Mouse (Mus musculus): ENCODE data around the gene Gpr162. TPM values are rescaled to one million over a fixed set of nuclear protein-coding genes. Genes with fewer than 3 reads are reported as not detected.

Gpr162 gene
- polyA plus RNA-seq, 1 experiment from 2014 or later = 1.2 TPM

DNA sequence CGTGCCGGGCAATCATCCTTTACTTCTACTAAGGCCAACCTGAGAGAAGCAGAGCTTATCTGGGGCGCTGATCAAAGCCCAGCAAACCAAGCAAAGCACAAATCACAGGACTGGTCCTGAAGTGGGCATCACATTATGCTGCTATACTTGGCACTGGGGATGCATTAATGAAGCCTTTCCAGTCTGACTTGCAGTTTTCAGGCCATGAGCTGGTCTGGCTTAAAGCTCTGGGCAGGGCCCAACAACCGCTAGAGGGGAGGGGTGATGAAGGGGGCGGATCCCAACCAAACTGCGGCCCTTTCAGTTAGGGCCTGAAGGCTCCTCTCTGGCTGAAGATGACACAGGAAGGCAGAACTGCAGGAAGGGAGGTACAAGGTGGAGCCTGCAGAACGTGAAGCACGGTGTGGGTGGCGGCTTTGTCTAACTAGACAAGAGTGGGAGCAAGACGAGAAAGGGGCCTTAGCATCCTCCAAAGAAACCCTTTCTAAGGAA lies 35.6 kb downstream of the Gpr162 start:
- Histone ChIP-seq H3K27me3 (ENCODE audit: low read depth, poor library complexity, severe bottlenecking) (no peaks in the 10 kb centered on the region), H3K36me3 (peaks cover 64% of the 10 kb centered on the region), H3K4me1 (peaks cover 30% of the 10 kb centered on the region), H3K27ac (peak overlapping the region; percentile 90), H3K4me3 (peak overlapping the region; percentile 80), H3K9me3 (replicated peaks) (no peaks in the 10 kb centered on the region)
- WGBS = 25% methylated on average over 10 of the region's 10 CpGs
- peak; percentile 53 for DNase-seq (ENCODE audit: low spot score)

- H3K27me3 ChIP-seq (ENCODE audit: low read depth, poor library complexity, severe bottlenecking) = no peaks in the 10 kb centered on the region
- H3K4me3 ChIP-seq = no peak overlapping the region
- no peaks in the 10 kb centered on the region for H3K4me1 ChIP-seq
- no peak for DNase-seq (ENCODE audit: low spot score)
- H3K36me3 ChIP-seq = peaks cover 99% of the 10 kb centered on the region
- H3K27ac ChIP-seq = no peak overlapping the region
- WGBS = 98% methylated on average over 4 of the region's 4 CpGs
- no peaks in the 10 kb centered on the region for H3K9me3 ChIP-seq (replicated peaks)
Observed at GRCm38 (mm10) chr6:124822049-124822448, 41.7 kb downstream of the Gpr162 start.

- Histone ChIP-seq H3K27ac (no peak overlapping the region), H3K4me1 (no peaks in the 10 kb centered on the region), H3K4me3 (no peak overlapping the region), H3K27me3 (ENCODE audit: low read depth, poor library complexity, severe bottlenecking) (no peaks in the 10 kb centered on the region), H3K36me3 (peaks cover 100% of the 10 kb centered on the region), H3K9me3 (replicated peaks) (no peaks in the 10 kb centered on the region)
- 94% methylated on average over 5 of the region's 5 CpGs for WGBS
- DNase-seq (ENCODE audit: low spot score) = no peak
Observed at GRCm38 (mm10) chr6:124820891-124821290, 42.9 kb downstream of the Gpr162 start.

- Histone ChIP-seq H3K27me3 (ENCODE audit: low read depth, poor library complexity, severe bottlenecking) (no peaks in the 10 kb centered on the region), H3K4me3 (no peak overlapping the region), H3K9me3 (replicated peaks) (no peaks in the 10 kb centered on the region), H3K27ac (no peak overlapping the region), H3K36me3 (peaks cover 84% of the 10 kb centered on the region), H3K4me1 (peaks cover 18% of the 10 kb centered on the region)
- no peak for DNase-seq (ENCODE audit: low spot score)
- 89% methylated on average over 8 of the region's 8 CpGs for WGBS
Observed at GRCm38 (mm10) chr6:124817971-124818370, 45.8 kb downstream of the Gpr162 start.

DNA sequence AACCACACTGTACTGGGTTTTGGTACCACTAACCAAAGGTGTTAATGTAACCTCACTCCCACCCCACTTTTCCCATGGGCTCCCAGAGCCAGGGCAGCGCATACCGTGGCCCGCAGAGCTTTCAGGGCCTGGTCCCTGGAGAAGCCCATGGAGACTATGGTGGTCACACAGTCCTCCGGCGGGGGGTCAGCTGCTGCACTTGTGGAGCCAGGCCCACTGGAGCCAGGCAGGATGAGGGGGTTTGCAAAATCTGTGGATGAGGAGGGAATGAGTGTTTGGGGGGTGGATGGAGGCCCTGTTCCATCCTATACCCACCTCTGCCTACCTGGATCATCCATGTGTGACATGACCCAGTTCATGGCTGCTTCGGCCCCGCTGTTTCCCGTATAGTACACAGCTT lies 46.2 kb downstream of the Gpr162 start:
- no peak overlapping the region for H3K27ac ChIP-seq
- no peaks in the 10 kb centered on the region for H3K9me3 ChIP-seq (replicated peaks)
- 98% methylated on average over 8 of the region's 8 CpGs for WGBS
- peaks cover 22% of the 10 kb centered on the region for H3K4me1 ChIP-seq
- H3K27me3 ChIP-seq (ENCODE audit: low read depth, poor library complexity, severe bottlenecking) = no peaks in the 10 kb centered on the region
- DNase-seq (ENCODE audit: low spot score) = no peak
- no peak overlapping the region for H3K4me3 ChIP-seq
- peaks cover 83% of the 10 kb centered on the region for H3K36me3 ChIP-seq

GRCm38 (mm10) chr6:124817125-124817524 lies 46.7 kb downstream of the Gpr162 start:
- H3K4me3 ChIP-seq = no peak overlapping the region
- 95% methylated on average over 11 of the region's 11 CpGs for WGBS

DNA sequence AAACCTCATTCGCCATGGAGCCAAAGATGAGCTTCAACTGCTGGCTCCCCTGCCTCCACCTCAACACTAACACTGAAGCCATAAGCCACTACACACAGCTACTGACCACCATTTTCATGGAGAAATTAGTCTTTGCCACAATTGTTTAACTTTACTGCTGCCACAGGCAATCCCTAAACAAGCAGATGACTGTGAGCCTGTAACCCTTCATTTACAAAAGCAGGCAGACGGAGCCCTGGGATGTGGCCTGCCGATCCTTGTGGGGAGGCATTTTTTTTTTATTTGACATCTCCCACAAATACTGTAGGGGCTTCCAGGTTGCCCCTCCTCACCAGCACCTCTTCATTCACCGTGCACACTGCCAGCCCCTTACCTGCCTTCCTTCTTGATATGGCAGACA lies 47.2 kb downstream of the Gpr162 start:
- Histone ChIP-seq H3K4me3 (no peak overlapping the region), H3K4me1 (peaks cover 31% of the 10 kb centered on the region), H3K27me3 (ENCODE audit: low read depth, poor library complexity, severe bottlenecking) (no peaks in the 10 kb centered on the region), H3K36me3 (peaks cover 83% of the 10 kb centered on the region), H3K27ac (no peak overlapping the region), H3K9me3 (replicated peaks) (no peaks in the 10 kb centered on the region)
- no peak for DNase-seq (ENCODE audit: low spot score)
- WGBS = 92% methylated on average over 4 of the region's 4 CpGs

More at GRCm38 (mm10) chr6:124817125-124817524, 46.7 kb downstream of the Gpr162 start:
- Histone ChIP-seq H3K27me3 (ENCODE audit: low read depth, poor library complexity, severe bottlenecking) (no peaks in the 10 kb centered on the region), H3K4me1 (peaks cover 26% of the 10 kb centered on the region), H3K9me3 (replicated peaks) (no peaks in the 10 kb centered on the region), H3K36me3 (peaks cover 83% of the 10 kb centered on the region), H3K27ac (no peak overlapping the region)
- no peak for DNase-seq (ENCODE audit: low spot score)

DNA sequence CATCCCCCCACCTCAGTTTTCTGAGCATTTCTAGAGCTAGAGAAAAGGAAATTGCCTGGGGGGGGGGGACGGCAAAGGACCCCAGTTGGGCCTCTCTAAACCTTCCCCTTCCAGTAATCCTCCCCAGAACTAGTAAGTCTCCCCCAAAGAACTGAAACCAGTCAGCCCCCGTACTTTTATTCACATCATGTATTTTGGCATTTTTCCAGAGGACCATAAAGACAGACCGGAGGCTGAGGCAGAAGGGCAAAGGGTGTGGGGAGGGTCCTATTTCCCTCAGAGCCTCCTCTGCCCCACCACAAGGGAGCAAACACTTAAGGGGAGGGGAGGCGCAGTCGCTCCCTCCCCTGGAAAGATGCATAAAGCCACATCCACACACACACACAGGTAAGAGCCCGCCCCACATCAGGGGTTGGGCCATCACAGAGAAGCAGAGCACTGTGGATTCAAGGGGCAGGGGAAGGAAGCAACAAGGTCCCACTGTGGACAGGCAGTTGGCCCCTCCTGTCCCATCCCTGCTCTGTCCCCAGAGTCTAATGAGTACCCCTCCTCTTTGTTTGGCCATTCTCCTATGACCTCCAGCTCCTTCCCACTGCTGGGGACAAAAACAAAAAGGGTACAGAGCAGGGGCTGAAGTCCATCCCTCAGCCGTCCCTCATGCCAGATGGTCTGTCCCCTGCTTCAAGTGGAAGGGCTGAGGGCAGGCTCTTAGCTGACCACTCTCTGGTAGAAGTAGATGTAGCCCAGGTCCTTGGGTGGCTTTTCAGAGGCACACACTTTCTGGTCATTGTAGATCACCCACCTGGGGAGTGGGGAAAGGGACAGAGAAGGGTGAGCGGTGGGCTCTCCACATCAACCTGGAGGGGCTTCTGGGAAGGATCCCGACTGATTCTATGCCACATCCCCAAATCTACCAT lies 48.7 kb downstream of the Gpr162 start:
- no peak for DNase-seq (ENCODE audit: low spot score)
- H3K4me1 ChIP-seq = peaks cover 34% of the 10 kb centered on the region
- 85% methylated on average over 9 of the region's 9 CpGs for WGBS
- H3K4me3 ChIP-seq = peak overlapping the region; percentile 69; the same call in 1 of the 2 replicates
- H3K27me3 ChIP-seq (ENCODE audit: low read depth, poor library complexity, severe bottlenecking) = no peaks in the 10 kb centered on the region
- no peaks in the 10 kb centered on the region for H3K9me3 ChIP-seq (replicated peaks)
- H3K36me3 ChIP-seq = peaks cover 83% of the 10 kb centered on the region
- H3K27ac ChIP-seq = peak overlapping the region; percentile 95

- DNase-seq (ENCODE audit: low spot score) = peak; percentile 50
- Histone ChIP-seq H3K9me3 (replicated peaks) (no peaks in the 10 kb centered on the region), H3K4me3 (peak overlapping the region; percentile 69), H3K27ac (peak overlapping the region; percentile 95), H3K27me3 (ENCODE audit: low read depth, poor library complexity, severe bottlenecking) (no peaks in the 10 kb centered on the region), H3K36me3 (peaks cover 80% of the 10 kb centered on the region), H3K4me1 (peaks cover 41% of the 10 kb centered on the region)
- 36% methylated on average over 8 of the region's 8 CpGs for WGBS
Observed at GRCm38 (mm10) chr6:124814448-124814847, 49.3 kb downstream of the Gpr162 start.

- peak within 1 kb of the TSS; percentile 69 for H3K4me3 ChIP-seq
- H3K9me3 ChIP-seq (replicated peaks) = no peaks in the 10 kb centered on the region
- DNase-seq (ENCODE audit: low spot score) = peak; percentile 87
- under 1% methylated on average over 22 of the region's 22 CpGs for WGBS
- no peaks in the 10 kb centered on the region for H3K27me3 ChIP-seq (ENCODE audit: low read depth, poor library complexity, severe bottlenecking)
- peaks cover 46% of the 10 kb centered on the region for H3K4me1 ChIP-seq
- peak within 1 kb of the TSS; percentile 95 for H3K27ac ChIP-seq
- peaks cover 75% of the 10 kb centered on the region for H3K36me3 ChIP-seq
Observed at GRCm38 (mm10) chr6:124813933-124814332, 49.9 kb downstream of the Gpr162 start, which contains the start of gene Tpi1. Gene Tpi1 (minus strand): TSS chr6:124814296.

GRCm38 (mm10) chr6:124813496-124813895 lies 50.3 kb downstream of the Gpr162 start:
- WGBS = under 1% methylated on average over 18 of the region's 18 CpGs
- no peaks in the 10 kb centered on the region for H3K27me3 ChIP-seq (ENCODE audit: low read depth, poor library complexity, severe bottlenecking)
- peak; percentile 80 for DNase-seq (ENCODE audit: low spot score)
- peaks cover 71% of the 10 kb centered on the region for H3K36me3 ChIP-seq
- no peaks in the 10 kb centered on the region for H3K9me3 ChIP-seq (replicated peaks)
- peak overlapping the region; percentile 95 for H3K27ac ChIP-seq
- H3K4me1 ChIP-seq = peaks cover 50% of the 10 kb centered on the region
- H3K4me3 ChIP-seq = peak overlapping the region; percentile 69

DNA sequence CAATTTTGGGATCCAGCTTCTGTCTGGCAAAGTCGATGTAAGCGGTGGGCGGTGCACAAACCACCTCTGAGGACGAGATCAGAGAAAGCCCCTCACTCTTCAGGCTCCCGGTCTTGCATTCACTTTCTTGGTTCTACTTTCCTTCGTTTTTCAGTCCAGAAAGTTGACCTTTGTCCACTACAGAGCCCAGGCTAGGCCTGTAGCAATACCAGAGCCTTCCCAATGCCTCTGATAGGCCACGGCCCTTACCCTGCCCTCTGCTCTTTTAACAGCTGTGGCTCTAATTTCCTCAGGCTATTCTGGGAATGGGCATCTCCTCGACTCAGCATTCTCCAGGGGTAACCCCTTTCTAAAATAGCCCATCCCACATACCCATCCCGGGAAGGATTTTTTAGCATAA lies 50.9 kb downstream of the Gpr162 start:
- Histone ChIP-seq H3K36me3 (peaks cover 64% of the 10 kb centered on the region), H3K27me3 (ENCODE audit: low read depth, poor library complexity, severe bottlenecking) (no peaks in the 10 kb centered on the region), H3K27ac (peak overlapping the region; percentile 95), H3K4me3 (peak overlapping the region; percentile 69), H3K4me1 (peaks cover 56% of the 10 kb centered on the region), H3K9me3 (replicated peaks) (no peaks in the 10 kb centered on the region)
- WGBS = 25% methylated on average over 9 of the region's 9 CpGs
- no peak for DNase-seq (ENCODE audit: low spot score)

Measured in limb, embryonic 10.5 days (tissue).